Mouse (Mus musculus): ENCODE measurements at regions not wholly inside any gene's neighbourhood (a gene's known extent, or its start where the extent isn't known, plus 50 kb on each side); places are given as distances from the start of the nearest gene placed in this dataset.

DNA sequence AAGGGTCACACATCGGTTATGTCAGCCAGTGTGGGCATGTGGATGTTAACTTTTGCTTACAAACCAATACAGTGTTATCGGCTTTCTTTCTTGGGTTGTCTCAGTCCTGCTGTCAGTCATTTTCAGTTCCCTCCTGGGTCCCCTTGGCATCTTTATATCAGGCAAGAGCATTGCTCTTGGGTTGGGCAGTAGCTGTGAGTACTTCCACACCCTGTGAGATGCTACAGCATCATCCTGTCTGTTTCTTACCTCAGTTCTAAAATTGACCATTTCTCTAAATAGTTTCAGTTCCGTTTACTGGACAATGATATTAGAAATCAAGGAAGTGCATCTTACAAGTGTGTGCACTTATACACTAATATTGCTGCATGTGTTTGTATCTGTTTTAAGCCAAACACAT is 104.9 kb upstream of the Sgk1 start:
- DNase-seq: no peak

DNA sequence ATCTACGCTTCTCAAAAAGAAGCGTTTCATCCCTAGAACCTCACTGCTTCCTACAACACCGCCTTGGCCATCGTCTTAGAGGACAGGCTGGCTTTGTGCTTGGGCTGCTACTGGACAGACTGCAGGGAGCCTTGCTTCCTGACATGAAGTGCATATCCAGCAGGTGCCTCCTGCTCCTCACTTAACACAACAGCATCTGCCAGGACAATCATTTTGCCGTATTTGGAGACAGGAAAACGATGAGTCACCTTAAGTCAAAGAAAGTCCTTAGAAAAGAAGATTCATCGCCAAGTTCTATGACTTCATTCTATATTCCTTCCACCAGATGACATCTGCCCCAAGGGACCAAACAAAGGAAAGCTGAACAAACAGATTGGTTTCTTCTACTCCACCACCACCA is 98.5 kb upstream of the Sgk1 start:
- no peak for DNase-seq

DNA sequence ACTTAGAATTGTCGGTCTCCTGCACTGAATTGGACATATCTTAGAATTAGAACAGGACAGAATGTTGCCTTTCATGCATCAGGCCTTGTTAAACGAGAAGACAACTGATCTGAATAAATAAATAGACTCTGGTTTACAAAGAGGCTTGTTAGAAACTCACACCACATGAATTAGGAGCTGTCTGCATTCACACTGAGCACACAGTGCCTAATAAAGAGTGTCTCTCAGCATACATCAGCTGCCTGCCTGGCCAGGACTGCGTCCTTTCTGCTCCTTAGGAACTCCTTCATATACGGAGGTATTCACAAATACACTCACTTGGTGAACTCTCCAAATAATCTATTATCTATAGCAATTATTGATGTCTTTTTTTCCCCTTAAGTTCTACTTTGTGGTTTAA is 96.9 kb upstream of the Sgk1 start:
- DNase-seq: no peak

DNA sequence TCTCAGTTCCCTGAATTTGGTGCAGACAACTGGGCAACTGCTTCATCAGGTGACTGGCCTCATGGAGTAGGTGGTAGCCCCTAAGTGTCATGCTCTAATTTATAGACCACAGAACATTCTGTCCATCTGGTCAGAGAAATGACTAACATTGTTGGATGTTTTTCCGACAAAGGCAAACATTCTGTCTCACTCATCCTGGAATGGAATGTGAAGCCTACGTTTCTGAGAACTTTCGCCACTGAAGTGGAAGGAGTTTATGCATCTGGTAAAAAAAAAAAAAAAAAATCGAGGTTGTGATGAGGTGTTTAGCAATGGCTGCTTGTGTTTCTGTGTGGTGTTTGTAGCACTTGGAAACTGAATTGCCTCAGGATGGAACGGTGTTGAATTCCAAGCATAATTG is 96.2 kb upstream of the Sgk1 start:
- no peak for DNase-seq

DNA sequence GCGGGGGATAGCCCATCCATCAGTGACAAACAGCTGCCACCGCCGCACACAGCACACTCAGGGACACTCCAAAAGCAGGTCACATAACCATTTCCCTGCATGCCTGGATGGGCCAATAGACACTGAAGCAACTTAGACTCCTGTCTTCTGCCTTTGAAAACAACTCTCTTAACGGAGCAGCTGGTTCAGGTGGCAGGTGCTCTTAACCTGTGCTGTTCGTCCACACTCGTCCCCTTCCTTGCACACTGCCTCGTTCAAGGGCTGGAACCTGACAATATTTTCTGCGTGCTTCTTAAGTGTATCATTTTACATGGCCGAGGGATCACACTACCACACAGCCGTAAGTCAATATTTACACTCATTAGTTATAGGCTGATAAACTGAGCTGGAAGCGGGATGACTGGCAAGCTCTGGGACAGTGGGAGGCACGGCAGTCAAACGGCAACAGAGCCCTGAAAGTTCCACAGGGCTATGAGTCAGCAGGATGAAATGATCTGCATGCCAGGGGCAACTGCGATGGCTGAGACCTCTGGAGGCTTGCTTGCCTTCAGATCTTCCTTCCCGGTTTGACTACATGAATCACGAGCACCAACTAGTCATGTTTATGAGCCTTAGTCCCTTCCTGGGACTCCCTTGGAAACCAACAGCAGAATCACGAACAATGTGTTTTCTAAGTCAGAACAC is 92.0 kb upstream of the Sgk1 start:
- peak; percentile 18 for DNase-seq

DNA sequence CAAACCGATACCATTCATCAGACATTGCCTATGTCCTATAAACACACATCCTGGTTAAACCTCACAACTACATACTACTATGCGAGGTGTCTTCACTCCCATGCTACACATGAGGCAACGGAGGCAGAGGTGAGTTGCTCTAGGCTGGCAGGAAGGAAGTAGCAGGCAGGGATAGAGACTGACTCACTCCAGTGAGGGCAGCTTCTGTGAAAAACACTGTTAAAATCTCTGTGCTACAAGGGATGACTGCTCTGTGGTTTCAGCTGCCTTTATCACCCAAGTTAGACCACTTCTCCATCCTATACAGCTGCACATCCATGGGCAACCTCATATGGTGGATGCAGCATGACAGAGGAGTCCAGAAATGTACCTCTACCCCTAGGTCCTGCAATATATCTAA is 91.0 kb upstream of the Sgk1 start:
- DNase-seq: no peak

DNA sequence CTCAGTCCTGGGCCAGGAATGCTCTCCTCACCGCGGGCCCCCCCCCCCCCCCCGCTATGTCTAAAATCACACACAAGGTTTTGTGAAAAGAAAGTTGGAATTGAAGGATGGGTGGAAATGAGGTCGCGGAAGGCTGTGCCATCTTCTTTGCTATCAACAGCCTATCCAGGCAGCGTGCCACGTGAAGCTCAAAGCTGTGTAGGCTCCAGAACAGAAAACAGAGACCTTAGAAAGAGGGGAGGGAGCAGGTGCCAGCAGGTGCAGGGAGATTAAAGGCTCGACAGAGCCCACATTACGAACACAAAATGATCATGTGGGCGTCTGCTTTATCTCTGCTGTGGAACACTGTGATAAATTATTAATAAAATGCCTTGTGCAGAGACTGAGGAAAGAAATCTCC is 89.6 kb upstream of the Sgk1 start:
- DNase-seq: no peak

DNA sequence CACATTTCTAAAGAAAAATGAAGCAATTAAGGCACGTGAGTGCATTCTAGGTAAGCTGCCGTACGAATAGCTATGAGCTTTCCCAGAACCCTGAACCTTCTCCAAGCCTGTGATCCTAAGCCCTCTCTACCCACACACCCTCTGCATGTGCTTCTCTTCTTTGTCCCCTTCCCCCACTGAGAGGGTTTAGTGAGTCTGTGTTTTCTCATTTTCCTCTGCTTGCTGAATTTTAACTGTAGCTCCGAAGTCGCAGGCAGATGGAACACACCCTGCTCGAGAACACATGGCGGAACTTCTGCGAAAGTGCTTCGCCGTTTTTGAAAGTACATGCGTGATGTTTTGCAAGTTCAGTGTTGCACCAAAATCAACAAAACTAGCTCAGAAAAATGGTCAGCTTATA is 88.3 kb upstream of the Sgk1 start:
- no peak for DNase-seq

DNA sequence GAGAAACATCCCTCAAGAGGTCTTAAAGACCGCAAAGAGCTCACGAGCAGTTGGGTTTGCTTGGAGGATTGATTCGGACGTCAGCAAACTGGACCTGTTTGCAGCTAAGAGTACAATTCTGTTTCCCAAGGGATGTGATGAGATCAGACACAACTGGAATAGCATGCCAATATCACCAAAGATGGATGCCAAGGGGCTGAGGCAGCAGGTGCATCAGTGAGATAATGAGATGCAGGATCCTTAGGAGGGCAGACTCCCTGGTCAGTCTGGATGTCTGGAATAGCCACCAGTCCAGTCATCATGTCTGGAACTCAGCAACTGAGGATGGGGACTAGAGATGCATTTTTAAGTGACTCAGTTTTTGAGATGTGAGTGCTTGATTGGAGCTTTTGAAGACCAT is 85.6 kb upstream of the Sgk1 start:
- DNase-seq: no peak

DNA sequence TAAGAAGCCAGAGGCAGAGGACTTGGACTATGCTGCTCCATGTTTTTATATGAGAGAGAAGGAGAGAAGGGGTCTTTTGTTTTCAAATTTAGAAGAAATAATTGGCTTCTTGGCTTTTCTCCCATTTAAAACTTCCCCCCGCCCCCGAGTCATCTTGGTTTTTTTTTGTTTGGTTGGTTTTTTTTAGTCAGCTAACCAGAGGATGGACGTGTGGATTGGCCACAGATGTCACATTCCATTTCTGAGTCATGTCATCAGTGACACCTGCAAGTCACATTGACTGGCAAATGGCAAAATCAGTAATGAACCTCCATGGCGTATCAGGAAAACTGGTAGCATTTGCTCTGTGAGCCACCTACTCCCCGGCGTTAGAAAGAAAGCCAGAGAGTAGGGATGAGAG is 83.9 kb upstream of the Sgk1 start:
- no peak for DNase-seq

DNA sequence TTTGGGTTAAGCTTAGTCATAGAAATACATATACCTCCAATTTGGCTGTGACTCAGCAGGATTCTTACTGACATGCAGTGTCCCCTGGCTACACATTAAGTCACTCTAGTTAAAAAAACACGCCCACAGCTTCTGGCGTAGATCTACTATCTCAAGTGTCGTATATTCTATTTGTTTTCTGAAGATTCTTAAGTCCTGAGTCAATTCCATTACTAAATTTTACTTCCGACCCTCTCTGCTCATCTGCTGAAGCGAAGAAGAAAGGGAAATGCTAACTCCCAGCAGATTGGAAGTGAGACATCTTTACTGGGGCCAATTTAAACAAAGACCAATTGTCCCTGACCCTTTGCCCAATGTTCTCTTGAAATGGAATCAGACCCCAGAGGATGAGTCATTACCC is 80.4 kb upstream of the Sgk1 start:
- no peak for DNase-seq

DNA sequence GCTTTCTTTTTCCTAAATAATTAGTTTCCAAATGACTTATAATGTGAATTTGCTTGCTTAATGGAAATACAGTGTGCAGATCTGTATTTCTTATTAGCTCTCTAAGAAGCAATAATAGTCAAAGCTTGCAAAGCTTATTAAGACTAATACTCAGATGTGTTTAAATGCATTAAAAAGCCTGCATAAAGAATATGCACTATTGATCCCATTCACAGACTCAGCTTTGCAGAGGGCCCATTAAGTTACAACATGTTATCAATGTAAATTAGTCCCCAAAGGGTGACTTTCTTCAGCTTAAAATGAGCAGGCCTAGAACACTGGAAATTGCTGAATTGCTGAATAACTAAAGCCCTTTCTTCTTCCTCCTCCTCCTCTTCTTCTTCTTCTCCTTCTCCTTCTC is 78.8 kb upstream of the Sgk1 start:
- DNase-seq: no peak

DNA sequence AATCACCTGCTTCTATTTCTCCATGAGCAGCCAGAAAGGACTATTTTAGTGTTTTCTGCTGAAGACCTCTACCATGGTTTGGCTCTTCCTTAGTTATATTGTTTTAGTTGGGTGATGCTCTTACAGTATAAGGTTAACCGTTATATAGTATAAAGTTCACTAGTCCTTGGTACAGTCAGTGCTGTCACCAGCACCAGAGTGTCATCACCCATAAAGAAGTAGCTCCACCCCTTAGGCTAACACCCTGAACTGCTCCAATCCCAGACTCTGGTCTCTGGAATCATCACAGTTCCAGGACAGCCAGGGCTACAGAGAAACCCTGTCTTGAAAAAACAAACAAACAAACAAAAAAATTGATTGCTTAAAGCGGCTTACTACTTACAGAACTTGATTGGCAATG is 77.2 kb upstream of the Sgk1 start:
- no peak for DNase-seq

DNA sequence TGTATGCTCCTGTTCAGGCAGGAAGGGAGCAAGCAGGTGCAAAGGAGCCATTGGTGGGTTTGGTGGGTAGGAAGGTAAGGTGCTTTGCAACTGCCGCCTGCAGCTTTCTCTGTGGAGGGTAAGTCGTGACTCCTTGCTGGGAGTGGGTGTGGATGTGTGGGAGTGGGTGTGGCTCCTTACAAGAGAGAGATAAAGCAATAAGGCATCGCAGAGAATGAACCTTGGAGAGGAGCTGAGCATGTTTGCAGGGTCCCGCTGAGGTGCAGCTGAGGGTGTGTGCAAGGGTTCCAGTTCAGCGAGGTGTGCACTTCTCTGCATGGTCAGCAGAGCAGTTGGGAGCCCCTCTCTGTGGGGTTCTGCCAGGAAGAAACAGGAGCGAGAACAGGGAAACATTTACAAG is 76.4 kb upstream of the Sgk1 start:
- DNase-seq: no peak

DNA sequence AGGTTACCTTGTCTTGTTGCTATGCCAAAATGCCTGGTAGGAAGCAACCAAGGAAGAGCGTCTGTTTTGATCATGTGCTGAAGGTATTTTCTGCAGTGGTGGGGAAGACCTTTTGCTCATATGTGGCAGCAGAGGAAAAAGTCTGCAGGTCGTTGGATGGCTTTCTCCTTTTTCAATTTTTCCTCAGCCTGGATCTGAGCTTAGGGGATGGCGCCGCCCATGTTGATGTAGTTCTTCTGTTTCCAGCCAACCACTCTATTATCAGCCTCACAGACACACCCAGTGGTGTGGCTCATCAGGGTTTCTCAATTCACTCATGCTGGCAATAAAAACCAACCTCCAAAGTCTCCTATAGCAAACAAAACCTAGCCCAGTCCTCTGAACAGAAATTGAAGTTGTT is 75.3 kb upstream of the Sgk1 start:
- DNase-seq: no peak

DNA sequence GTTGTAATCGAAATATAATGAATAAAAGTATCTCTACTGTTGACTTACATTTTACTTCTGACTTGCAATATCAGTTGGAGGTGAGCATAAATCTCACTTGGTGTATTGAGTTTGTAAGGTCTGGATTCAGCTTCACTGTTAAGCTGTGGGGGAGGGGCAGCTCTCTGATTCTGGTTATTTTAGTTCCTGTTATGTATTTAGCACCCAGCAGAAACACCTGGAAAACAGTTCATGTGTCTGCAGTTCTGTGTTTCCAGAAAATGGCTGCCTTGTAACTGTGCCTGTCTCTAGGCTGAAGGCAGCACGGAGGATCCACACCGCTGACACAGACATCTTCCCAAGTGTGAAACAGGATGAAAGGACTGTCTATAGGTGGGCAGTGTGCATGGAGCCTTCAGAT is 62.3 kb upstream of the Sgk1 start:
- no peak for DNase-seq

DNA sequence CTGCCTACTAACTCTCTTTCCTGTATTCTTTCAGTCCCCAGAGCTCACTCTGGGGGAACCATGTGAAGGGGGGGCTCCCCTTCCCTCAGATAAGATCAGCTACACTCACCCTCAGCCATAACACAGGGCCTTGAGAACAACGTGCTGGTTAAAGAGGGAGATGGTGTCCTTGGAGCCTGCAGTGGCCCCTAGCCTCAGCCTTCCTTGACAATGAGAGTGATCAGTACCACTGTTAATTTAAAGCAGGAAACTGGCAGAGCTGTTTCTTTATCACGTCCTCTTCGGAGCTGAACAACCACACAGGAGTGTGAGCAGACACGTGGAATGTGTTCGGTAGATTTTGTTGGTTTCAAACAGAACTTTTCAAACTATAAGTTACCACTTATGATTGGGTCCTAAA is 60.6 kb upstream of the Sgk1 start:
- DNase-seq: no peak

DNA sequence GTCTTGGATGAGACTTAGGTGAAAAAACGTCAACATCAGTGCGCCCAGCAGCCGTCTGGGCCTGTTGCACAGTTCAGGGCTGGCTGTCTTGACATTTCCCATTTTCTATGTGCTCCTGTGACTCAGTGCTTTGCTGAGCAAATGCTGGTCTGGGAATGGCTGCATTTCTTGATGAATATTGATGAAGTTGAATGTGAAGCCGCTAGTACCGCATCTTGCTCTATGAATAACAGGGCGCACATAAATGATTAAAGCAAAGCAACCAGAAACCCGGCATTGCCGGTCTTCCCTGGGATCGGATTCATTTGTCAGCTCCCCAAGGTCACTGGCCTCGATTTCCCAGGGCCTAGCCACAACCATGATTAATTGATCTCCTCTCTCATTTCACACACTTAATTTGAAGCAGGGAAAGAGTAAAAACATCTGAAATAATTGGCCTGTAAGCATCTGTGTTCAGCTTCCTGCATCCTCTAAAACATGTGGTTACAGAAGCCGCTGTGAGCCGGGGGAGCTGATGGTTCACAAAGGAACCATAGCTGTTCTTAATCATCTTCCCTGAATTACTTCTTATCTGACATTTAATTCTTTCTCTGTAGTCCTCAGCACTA is 57.5 kb upstream of the Sgk1 start:
- DNase-seq: no peak

DNA sequence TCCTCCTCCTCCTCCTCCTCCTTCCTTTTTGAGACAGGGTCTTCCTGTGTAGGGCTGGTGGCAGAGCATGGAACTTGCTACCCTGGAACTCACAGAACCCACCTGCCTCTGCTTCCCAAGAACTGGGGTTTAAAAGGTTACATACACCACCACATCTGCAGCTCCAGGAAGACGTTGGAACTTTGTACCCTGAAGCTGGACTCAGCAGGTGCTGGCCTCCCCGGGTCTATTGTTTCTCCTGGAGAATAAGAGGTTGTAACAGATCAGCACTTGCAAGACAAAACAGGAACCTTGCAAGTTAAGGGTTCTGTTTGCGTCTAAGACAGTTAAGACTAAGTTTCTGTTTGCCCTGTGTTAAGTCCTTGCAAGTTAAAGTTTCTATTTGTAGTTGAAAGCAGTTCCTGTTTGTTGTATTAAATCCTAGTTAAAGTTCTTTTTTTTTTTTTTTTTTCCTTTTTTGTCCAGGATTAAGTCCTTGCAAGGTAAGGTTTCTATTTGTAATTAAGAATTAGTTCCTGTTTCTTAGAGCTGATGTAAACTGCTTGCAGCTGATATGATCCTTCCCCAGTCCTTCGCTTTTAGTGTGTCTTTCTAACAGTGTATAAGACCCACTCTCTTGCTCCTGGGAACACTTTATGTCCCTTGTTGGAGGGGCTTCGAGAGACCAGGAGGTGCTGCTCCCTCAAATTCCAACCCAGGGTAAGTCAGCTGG is 55.0 kb upstream of the Sgk1 start:
- no peak for DNase-seq

DNA sequence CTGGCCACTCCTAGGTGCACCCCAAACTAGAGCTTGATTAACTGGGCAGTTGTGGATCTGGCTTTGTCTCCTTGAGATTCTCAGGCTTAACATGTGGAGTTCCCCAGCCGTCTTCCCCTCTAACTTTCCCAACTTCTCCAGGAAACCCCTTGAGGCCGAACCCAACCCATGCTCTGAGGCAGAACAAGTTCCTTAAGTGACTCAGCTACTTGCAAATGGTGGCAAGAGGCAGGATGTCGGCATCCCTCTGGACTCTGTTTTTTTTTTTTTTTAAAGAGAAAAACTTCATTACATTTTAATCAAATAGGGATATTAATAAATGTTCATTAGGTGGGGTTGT is 54.5 kb upstream of the Sgk1 start:
- DNase-seq: no peak

DNA sequence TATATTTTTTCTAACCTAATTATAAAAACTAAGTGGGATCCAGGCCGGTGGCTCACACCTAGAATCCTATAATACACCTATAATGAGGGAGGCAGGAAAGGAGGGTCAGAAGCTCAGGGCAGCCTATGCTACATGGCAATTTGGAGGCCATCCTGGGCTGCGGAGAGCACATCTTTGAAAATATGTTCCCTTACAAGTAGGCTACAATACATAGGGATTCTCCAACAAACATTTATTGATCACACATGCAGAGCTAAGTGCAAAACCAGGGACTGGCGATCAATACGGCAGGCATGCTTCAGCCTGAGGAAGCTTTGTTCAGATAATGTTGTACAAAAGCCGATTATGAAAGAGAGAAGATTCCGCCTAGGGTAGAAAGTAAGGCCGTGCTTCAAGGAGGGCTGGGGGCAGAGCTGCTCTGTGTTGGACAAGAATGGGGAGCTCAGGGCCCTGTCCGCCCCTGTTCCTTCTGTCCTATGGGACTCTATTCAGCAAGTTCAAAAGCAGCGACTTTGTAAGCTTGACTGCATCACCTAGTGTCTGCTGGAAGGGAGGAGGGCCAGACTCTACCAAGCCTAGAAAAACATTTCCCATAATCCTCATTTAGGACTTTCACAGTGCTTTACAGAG is 53.4 kb upstream of the Sgk1 start:
- DNase-seq: no peak

DNA sequence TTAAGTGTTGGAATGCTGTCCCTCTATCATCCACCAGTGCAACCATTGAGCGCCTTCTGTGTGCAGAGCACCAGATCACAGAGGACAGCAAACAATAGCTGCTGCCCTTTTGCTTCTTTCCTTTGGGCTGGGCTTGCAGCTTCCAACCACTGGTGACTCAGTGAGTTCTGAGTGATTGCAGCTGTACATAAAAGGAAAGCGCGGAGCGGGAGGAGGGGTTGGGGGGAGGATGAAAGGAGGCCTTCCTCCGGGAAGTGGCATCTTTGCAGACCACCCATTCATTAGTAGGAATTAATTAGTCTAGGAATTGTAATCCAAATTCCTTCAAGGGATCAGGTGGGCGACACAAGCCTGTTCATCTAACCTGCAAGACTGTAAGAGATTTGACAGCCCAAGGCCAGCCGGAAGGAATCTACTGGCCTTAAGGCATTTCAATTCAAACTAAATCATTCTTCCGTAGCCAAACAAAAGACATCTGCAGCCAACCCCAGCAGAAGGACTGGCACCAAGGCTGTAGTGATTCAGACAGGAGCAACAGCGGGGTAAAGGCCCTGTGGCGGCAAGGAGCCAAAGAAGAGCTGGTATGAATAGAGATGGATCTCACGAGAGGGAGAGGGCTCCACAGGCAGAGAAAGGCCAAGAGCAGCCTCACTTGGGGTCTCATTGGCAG is 52.8 kb upstream of the Sgk1 start:
- DNase-seq: peak; percentile 67

DNA sequence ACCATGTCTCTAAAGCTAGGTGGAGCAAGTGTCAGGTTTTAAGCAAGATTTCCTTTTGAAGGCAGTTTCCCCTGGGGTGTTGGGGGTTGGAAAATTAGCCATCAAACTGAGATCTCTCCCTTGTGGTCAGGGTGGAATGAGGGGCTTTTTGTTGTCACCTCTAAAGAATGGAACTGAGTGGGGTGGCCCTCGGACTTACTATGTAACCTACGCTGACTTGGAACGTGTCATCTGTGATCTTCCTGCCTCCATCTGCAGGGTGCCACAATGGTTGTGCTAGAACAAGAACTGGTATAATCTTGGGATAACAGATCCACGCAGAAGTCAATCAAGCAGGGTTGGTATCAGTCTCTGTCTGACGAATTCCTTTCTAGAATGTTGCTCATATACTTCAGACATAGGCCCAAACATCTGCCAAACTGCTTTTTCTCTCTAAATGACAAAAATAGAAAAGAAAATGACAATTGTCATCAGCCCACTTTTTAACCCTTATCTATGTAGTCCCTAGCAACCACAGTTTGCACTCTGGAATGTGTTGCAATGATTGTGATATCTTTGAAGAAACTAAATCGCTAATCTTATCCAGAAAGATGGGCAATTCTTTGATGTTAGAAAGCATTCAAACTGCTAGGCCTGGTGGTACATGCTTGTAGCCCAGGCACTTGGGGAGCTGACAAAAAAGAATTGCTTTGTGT is 50.8 kb upstream of the Sgk1 start:
- DNase-seq: no peak

Data from adrenal gland, postnatal 25 days (tissue).